Mouse (Mus musculus) ES-CJ7 (cell line): ENCODE results near the gene Wars.

Experiments used
- DNase-seq: peaks from one replicate; pipeline ENCODE4 v3.0.0; 2011; ENCODE audit warnings: low read depth, low spot score

The Wars gene

DNA sequence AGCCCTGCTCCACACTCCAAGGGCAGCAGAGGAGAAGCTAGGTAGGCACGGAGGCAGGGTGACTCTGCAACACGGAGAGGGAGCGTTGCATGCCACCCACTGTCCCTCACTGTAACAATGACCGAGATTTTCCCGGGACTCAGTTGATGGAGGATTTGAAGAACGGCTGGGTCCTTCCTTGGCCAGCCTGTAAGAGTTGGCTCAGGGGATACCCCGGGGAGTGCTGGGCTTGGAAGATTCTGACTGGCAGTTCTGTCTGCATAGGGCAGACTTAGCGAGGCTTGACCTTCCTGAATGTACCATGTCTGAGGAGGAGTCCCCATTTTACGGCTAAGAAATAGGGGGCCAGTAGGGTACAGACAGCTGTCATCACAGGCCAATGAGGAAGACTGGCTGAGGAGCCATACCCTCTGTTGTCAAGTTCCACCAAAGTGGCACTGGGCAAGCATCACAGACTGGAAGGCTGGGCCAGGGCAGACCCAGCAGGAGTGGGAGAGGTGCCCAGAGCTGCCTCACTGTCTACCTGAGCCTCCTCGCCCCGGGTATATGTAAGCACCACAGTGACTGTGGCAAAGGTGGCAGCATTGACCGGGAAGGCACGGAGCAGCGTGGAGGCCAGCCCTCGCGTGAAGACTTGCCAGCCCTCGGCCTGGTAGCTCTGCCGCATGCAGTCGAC lies 67.6 kb downstream of the Wars start:
- no peak for DNase-seq

DNA sequence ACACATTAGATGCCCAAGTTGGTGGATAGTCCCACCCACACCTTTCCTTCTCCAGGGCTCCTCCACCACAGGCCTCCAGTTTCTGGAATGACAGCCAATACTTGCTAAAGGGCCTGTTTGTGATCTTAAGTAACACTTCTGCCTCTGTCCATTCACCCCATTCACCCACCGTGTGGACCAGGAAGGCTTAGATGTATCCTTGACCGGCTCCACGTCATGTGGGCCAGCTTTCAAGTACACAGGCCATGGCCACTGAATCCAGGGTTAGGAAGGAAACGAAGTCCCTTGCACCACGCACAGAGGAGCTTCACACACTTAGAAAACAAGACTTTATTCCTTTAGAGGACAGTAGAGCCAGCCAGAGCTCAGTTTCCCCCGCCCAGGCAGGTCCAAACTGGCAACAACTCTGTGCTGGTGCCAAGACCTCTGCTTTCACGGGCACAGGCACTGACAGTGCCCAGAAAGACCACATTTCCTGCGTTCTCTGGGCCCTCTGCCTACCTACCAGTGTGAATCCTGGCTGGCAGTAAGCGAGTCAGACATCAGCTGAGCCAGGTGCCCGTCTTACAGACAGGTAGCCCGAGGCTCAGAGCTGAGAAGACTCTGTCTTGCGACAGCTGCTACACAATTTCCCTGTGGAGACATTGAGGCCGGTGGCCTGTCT lies 68.3 kb downstream of the Wars start:
- no peak for DNase-seq

DNA sequence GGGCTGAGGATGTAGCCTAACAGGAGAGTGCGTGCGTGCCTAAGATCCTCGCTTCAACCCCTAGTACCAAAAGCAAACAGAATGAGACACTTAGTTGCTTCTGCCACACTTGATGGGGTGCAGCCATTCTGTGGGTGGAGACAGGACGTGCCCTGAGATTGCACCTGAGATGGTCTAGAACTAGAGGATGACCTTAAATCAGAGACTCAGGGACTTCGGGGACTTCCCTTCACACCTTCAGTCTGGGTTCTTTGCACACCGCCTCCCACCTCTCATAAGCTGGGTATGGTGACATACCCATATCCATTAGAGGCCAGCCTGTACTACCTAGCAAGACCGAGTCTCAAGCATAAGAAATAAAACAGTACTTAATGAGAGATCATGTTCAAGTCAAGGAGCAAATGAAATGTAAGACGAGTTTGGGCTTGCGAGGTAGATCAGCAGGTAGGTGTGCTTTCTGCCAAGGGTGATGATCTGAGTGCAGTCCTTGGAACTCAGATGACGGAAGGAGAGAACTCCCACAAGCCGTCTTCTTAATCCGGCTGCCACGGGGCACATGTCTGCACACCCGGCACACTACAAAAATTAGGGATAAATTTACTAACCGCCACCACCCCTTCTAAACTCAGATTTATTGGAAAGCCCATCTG lies 69.6 kb downstream of the Wars start:
- no peak for DNase-seq

DNA sequence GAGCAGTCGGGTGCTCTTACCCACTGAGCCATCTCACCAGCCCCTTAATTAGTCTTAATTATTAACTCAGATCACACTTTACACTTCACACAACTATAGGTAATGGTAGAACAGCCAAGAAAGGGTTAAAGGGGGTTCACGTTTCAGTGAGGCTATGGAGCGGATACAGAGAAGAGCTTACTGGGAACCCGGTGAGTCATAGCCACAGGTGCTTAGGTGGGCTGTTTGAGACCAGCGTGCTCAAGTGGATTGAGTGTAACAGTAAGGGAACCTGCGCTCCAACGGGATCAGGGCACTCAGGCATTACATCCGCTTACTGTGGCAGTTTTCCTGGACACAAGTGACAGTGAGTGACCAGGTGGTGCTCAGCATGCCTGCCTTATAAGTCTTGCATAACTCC lies 70.9 kb downstream of the Wars start:
- no peak for DNase-seq

DNA sequence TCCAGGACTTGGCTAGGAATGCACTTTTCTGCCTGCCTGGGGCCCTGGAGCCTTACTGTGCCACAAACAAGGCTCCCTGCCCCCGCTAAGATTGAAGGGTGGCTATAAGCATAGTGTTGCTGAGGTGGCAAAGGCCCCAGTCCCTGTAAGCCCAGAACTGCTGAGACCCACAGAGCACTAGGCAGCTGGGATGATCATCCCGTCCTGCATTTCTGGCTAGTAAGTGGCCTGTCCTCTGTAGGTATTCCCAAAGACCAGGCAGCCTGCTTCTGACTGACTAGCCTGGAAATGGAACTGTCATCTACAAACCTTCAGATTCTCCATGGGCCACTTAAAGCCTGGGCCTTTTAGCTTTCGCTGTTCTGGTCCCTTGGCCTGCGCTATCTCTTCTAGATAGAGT lies 73.5 kb downstream of the Wars start:
- no peak for DNase-seq

DNA sequence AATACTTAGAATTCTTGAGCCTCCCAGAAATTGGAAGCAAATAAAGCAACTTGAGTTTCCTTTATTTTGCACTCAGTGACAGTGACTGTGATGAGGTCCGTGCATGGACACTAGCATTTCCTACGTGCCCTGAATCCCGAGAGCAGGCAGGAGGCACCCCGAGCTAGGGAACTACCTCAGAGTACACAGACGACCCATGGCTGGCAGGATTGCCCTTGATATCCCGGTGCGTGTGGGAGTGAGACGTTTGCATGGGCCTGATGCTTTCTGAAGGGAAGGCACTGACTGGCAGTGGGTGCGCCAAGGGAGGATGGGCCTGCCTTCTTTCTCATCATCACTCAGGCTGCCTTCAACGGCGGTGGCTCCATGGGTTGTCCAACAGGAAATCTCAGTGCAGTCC lies 77.4 kb downstream of the Wars start:
- no peak for DNase-seq

DNA sequence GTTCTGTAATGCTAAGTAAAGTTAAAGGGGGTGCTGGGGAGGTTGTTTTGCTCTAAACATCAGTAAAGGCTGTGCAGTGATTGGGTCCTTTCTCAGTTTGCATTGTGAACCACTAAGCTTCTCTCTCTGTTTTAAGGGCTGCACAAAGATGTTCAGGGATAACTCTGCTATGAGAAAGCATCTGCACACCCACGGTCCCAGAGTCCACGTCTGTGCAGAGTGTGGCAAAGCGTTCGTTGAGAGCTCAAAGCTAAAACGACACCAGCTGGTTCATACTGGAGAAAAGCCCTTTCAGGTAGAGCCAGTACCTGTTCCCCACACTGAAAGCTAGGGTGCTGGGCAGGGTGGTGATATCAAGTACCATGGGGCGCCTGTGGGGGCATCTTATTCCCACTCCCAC lies 79.5 kb downstream of the Wars start:
- DNase-seq: no peak

DNA sequence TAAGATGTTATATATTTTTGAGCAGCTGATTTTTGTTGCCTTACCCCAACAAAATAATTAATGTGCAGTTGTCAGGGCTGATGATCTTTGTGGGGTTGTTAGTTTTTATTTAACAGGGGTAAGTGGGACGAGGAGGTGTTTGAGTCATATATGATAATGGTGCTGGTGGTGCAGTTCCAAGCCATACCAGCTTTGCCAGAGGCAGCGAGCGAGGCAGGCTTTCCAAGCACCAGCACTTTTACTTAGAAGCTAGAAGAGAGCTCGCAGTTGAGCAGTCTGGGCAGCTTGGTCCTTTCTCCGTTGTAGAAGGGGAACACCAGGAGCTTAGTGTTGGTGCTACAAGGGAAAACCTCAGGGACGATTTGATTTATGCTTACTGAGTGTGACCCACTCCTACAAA lies 81.5 kb downstream of the Wars start:
- DNase-seq: no peak

DNA sequence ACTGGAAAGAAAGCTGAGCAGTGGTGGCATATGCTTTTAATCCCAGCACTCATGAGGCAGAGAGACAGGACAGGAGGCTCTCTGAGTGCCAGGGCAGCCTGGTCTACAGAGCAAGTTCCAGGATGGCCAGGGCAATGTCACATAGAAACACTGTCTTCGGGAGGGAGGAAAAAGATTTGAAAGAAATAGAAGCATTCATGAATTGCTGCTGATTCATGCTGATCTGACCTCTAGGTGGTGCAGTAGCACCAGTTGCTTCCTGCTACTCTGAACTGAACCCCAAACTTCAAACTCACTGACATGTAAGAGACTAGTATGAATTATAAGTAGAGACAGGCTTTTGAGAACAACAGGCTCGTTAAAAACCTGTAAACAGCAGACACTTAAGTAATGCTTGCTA lies 82.8 kb downstream of the Wars start:
- DNase-seq: peak; percentile 36

DNA sequence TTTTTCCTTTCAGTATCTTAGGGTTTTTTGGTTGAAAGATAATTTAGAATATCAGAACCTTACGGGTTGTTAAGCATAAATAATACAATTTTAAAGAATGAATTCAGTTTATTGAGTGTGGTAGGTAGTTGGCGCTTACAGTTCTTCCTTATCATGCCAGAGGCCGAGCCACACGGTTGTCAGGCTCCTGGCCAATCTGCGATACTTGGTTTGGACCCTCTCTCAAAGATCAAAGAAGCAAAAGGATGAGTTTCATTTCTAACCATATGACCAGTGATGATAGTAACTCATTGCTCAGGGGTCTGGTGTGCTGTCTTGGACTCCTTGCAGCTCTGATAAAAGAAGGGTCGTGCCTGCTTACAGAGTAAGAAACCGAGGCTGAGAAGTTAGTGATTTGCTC lies 83.7 kb downstream of the Wars start:
- no peak for DNase-seq
